Mouse (Mus musculus) lung, postnatal 0 days (tissue): ENCODE data around the gene Speer4f1. TPM values are rescaled to one million over a fixed set of nuclear protein-coding genes. Genes with fewer than 3 reads are reported as not detected.
"Not testable (repeated sequence)": the region's sequence is repeated elsewhere in the genome, so short reads cannot be mapped to it uniquely, and the experiment has no call there.

ENCODE experiments used
- ATAC-seq: fragments of 200-750 bp; cut with Nextera tagmentation; 2 replicates; pipeline ENCODE4 v1.8.0; 2017; ENCODE audit warnings: moderate library complexity
- DNase-seq: peaks from one replicate; pipeline ENCODE4 v3.0.0-alpha.2; 2016; ENCODE audit warnings: low spot score
- H3K27ac ChIP-seq: fragments of 300-500 bp; sonication (generic); 2 replicates; pipeline ENCODE4 v1.5.1; 2014; ENCODE audit warnings: antibody characterized with exemption, mild to moderate bottlenecking, low read length, mixed read lengths
- H3K27me3 ChIP-seq: fragments of 300-500 bp; sonication (generic); replicated peaks from 2 replicates; pipeline ENCODE4 v1.6.1; 2014; ENCODE audit warnings: low read length, mixed read lengths; ENCODE audit not compliant: insufficient read depth
- H3K36me3 ChIP-seq: fragments of 300-500 bp; sonication (generic); 2 replicates; pipeline ENCODE4 v1.6.1; 2014; ENCODE audit warnings: low read length, mixed read lengths; ENCODE audit not compliant: insufficient read depth
- H3K4me1 ChIP-seq: fragments of 300-500 bp; sonication (generic); 2 replicates; pipeline ENCODE4 v1.6.1; 2014; ENCODE audit warnings: antibody characterized with exemption, low read depth, low read length, mixed read lengths; ENCODE audit not compliant: insufficient read depth
- H3K4me2 ChIP-seq: fragments of 300-500 bp; sonication (generic); replicated peaks from 2 replicates; pipeline ENCODE4 v1.6.1; 2014; ENCODE audit warnings: low read depth, mild to moderate bottlenecking, low read length, moderate library complexity, mixed read lengths
- H3K4me3 ChIP-seq: fragments of 300-500 bp; sonication (generic); 2 replicates; pipeline ENCODE4 v1.5.1; 2014; ENCODE audit warnings: low read depth, low read length
- H3K9ac ChIP-seq: fragments of 300-500 bp; sonication (generic); replicated peaks from 2 replicates; pipeline ENCODE4 v1.6.1; 2014; ENCODE audit warnings: low read depth, mild to moderate bottlenecking
- H3K9me3 ChIP-seq: fragments of 300-500 bp; sonication (generic); 2 replicates; pipeline ENCODE4 v1.6.1; 2016; ENCODE audit warnings: low read length, mixed read lengths
- CTCF ChIP-seq: IDR thresholded peaks from 2 replicates; pipeline ENCODE4 v1.5.1; 2016; ENCODE audit warnings: antibody characterized with exemption, mild to moderate bottlenecking
- EP300 ChIP-seq: IDR thresholded peaks from 2 replicates; pipeline ENCODE4 v1.6.1; 2016; ENCODE audit warnings: antibody characterized with exemption, mild to moderate bottlenecking, control low read depth
- WGBS: fragments of 180-500 bp; shearing (Covaris S2); extraction: QIAGEN DNeasy Blood & Tissue Kit; methylation state at CpG from one replicate; pipeline ENCODE4 v1.1.7; 2014; 5-methylcytosine and 5-hydroxymethylcytosine counted together
- polyA plus RNA-seq: library from polyadenylated mRNA; unstranded; fragments of >200 nt; fragmentation: Nextera tagmentation; extraction: Ambion mirVana; gene quantifications from 2 replicates; pipeline ENCODE4 v1.2.1, GENCODE M21; 2015

The Speer4f1 gene
- polyA plus RNA-seq, 1 experiment from 2014 or later, result not detected

DNA sequence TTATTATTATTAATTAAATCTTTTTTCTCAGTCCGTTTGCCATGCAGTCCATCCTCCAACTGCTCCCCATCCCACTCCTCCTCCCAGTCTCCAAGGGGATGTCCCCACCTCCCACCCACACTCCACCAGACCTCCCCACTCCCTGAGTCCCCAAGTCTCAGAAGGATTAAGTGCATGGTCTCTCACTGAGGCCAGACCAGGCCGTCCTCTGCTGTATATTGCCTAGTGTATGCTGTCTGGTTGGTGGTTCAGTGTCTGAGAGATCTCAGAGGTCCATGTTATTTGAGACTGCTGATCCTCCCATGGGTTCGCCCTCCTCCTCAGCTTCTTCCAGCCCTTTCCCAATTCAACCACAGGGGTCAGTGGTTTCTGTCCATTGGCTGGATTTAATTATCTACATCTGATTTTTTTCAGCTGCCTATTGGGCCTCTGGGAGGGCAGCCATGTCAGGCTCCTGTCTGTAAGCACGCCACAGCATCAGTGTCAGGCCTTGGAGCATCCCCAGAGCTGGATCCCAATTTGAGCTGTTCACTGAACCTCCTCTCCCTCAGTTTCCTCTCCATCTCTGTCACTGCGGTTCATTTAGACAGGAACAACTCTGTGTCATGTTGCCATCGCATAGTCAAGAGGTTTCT lies 20.8 kb upstream of the Speer4f1 start:
- 72% methylated on average over 6 of the region's 6 CpGs for WGBS
- Histone ChIP-seq H3K4me3 (no peak overlapping the region), H3K9me3 (no peaks in the 10 kb centered on the region), H3K4me2 (no peak overlapping the region), H3K27ac (no peak overlapping the region), H3K27me3 (no peaks in the 10 kb centered on the region), H3K9ac (no peak overlapping the region), H3K36me3 (no peaks in the 10 kb centered on the region), H3K4me1 (no peaks in the 10 kb centered on the region)
- no peak for TF ChIP-seq CTCF
- no peak for TF ChIP-seq EP300
- ATAC-seq (no peak), DNase-seq (no peak)

DNA sequence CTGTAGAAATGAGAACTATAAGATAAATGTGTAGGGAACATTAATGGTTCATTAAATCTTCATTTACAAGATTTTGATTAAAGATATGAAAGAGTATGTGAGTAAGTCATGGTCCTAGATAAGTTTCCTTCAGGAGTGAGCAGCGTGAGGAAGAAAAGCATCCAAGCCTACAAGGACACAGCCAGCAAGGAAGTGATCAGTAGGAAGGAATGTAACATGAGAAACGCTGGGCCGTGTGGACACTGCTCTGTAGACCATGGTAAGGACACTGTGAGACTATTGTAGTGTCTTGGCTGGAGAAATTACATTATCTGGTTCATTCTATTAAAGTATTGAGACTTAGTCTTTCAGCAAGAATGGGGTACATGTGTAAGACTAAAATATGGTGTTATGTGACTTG lies 19.2 kb upstream of the Speer4f1 start:
- Histone ChIP-seq H3K27ac (no peak overlapping the region), H3K27me3 (no peaks in the 10 kb centered on the region), H3K4me3 (no peak overlapping the region), H3K4me1 (no peaks in the 10 kb centered on the region), H3K9ac (no peak overlapping the region), H3K4me2 (no peak overlapping the region), H3K36me3 (no peaks in the 10 kb centered on the region), H3K9me3 (no peaks in the 10 kb centered on the region)
- ATAC-seq (no peak), DNase-seq (no peak)
- 38% methylated on average over 3 of the region's 3 CpGs for WGBS
- TF ChIP-seq EP300, result no peak
- no peak for TF ChIP-seq CTCF

DNA sequence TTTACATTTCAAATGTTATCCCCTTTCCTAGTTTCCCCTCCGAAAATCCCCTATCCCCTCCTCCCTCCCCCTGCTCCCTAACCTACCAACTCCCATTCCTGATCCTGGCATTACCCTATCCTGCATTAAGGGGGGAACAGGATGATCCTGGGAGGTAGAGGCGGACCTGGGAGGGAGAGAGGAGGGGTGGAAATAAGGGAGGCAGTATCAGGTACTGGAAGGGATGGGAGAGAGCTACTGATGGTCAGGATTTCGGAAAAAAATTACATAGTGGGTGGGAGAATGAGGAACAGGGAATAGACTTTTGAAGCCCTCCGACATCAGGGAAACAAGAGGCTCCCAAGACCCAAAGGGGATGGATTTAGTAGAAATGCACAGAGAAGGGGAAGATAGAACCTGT lies 7.8 kb upstream of the Speer4f1 start:
- not testable (repeated sequence) for H3K9me3 ChIP-seq, H3K4me3 ChIP-seq, H3K4me1 ChIP-seq, H3K36me3 ChIP-seq, H3K9ac ChIP-seq, ATAC-seq, H3K4me2 ChIP-seq, H3K27ac ChIP-seq, H3K27me3 ChIP-seq, DNase-seq
- WGBS, result 66% methylated on average over 4 of the region's 4 CpGs

DNA sequence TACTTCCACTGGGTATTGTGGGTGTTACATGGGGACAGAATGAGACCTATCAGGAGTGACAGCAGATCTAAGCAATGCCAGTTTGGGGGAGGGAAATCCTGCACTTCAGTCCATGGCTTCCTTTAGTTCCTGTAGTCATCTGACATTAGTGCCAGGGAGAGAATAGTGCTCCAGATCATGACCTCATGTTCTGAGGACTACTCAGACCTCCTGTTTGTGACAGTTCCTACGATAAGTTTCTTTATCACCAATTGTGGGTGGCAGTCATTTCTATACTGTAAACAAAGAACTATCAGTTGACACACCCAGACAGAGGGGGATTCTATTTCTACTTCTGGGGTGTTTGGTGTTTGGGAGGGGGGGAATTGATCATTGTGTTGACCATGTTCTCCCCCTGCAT lies 578 bp downstream of the Speer4f1 start:
- ATAC-seq (no peak), DNase-seq (no peak)
- H3K4me3 ChIP-seq, result no peak overlapping the region
- H3K9me3 ChIP-seq, result no peaks in the 10 kb centered on the region
- no peaks in the 10 kb centered on the region for H3K27me3 ChIP-seq
- WGBS, result 26% methylated on average over 1 of the region's 1 CpGs
- H3K27ac ChIP-seq, result no peak overlapping the region
- H3K4me2 ChIP-seq, result no peak overlapping the region
- H3K4me1 ChIP-seq, result no peaks in the 10 kb centered on the region
- TF ChIP-seq CTCF (no peak), EP300 (no peak)
- H3K36me3 ChIP-seq, result no peaks in the 10 kb centered on the region
- no peak overlapping the region for H3K9ac ChIP-seq

DNA sequence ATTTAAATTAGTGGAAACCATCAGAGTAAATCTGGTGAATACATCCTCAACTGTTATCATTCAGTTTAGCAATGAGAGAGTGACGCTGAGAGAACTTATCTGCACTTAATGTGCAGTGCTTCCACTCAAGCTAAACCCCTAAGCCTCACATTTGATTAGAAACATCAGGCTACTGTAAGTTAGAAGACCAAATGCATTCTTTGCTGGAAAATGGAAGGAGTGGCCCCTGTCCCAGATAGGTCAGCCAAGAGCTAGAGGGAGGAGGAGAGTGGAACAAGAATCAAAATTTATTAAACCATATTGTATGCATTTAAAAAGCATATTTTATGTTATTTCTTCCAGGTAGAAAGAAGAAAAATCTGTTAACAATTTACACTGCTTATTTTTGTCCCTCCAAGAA lies 14.0 kb downstream of the Speer4f1 start:
- no peaks in the 10 kb centered on the region for H3K27me3 ChIP-seq
- no peak overlapping the region for H3K4me3 ChIP-seq
- 45% methylated on average over 1 of the region's 1 CpGs for WGBS
- no peak for DNase-seq
- H3K4me1 ChIP-seq, result no peaks in the 10 kb centered on the region
- no peak overlapping the region for H3K9ac ChIP-seq
- ATAC-seq, result no peak
- H3K27ac ChIP-seq, result no peak overlapping the region
- no peaks in the 10 kb centered on the region for H3K36me3 ChIP-seq
- TF ChIP-seq EP300 (no peak), CTCF (no peak)
- H3K4me2 ChIP-seq, result no peak overlapping the region
- no peaks in the 10 kb centered on the region for H3K9me3 ChIP-seq

DNA sequence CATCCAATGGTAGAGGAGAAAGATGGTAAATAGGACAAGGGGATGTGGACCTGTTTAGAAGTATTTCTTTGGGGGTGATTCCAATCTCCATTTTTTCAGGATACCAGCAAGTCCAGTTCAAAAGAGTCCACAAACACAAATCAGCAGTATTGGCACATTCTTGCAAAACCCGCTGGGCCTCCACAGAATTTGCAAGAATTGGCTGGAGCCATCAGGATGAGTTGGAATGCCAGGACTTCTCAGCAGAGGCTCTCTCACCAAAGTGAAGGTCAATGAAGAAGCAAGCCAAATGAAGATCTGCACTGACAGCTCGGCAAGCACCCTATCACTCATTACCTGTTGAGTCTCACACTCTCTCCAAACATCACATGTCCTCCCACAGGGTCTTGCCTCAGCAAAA lies 19.7 kb downstream of the Speer4f1 start:
- ATAC-seq (no peak), DNase-seq (no peak)
- Histone ChIP-seq H3K27ac (no peak overlapping the region), H3K4me2 (no peak overlapping the region), H3K36me3 (no peaks in the 10 kb centered on the region), H3K9ac (no peak overlapping the region), H3K27me3 (no peaks in the 10 kb centered on the region), H3K4me1 (no peaks in the 10 kb centered on the region), H3K4me3 (no peak overlapping the region), H3K9me3 (no peaks in the 10 kb centered on the region)
- WGBS, result 78% methylated on average over 2 of the region's 2 CpGs
- TF ChIP-seq EP300, result no peak

DNA sequence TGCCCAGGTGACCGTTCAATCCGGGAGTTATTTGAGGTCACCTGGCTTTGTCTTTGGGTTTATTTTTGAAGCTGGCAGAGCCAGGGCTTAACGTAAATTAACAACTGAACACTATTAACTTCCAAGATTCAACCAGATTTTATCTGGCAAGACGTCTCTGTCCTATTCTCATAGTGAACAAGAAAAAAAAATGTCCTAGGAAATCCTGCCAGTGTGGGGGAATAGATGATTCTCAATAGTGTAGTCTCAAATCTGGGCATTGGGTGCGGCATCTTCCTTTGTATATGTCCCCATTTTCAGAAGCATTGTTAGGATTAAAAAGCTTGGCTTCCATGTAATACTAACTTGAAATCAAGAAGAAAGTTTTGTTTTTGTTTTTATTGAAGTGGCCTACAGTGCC lies 20.8 kb downstream of the Speer4f1 start:
- Histone ChIP-seq H3K36me3 (no peaks in the 10 kb centered on the region), H3K4me3 (no peak overlapping the region), H3K4me2 (no peak overlapping the region), H3K27ac (no peak overlapping the region), H3K9ac (no peak overlapping the region), H3K9me3 (no peaks in the 10 kb centered on the region), H3K4me1 (no peaks in the 10 kb centered on the region), H3K27me3 (no peaks in the 10 kb centered on the region)
- TF ChIP-seq CTCF, result no peak
- peak; percentile 72 for TF ChIP-seq EP300
- 71% methylated on average over 5 of the region's 5 CpGs for WGBS
- no peak; the same call in 1 of the 2 replicates for ATAC-seq
- peak; percentile 23 for DNase-seq
